Mouse (Mus musculus): ENCODE measurements around the gene Vps8.

The Vps8 gene

DNA sequence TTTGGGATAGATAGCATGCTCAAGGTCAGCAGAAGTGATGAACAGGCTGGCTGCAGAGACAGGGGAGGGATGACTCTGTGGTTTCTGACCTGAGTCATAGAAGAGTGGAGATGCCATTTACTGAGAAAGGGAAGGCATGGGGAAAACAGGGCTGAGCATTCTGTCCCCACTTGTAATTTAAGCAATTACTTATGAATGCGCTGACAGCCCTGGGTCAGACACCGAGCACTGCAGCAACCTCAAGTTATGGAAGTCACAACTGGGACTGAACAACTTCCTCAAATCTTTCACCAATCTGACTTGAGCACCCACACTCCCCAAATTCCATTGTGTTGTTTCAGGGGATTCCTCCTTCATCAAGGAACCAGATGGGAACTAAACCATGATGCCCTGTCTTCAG is 19.5 kb upstream of the Vps8 start:
- no peak for DNase-seq (ENCODE audit: low read depth, low spot score)

- DNase-seq (ENCODE audit: low read depth, low spot score): no peak
Measured at GRCm38 (mm10) chr16:21404631-21405030, 18.3 kb upstream of the Vps8 start.

GRCm38 (mm10) chr16:21405224-21405969 is 17.5 kb upstream of the Vps8 start:
- no peak for DNase-seq (ENCODE audit: low read depth, low spot score)

DNA sequence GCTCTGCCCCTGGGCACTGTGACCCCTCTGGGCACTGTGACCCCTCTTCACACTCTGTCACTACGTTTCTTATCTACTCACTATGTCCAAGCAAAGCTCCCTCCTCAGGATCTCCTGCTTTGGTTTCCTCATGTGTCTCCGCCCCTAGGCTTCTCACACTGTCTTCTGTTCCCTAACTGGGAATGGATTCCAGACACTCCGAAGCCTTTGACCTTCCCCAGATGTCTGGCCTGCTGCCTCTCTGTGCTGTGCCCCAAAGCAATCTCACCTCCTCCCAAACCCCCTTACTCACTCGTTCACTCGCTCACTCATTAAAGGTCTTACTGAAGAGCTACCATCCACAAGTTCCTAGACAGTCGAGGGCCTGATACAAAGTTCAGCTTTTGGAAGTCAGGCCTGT is 16.8 kb upstream of the Vps8 start:
- DNase-seq (ENCODE audit: low read depth, low spot score): no peak

DNA sequence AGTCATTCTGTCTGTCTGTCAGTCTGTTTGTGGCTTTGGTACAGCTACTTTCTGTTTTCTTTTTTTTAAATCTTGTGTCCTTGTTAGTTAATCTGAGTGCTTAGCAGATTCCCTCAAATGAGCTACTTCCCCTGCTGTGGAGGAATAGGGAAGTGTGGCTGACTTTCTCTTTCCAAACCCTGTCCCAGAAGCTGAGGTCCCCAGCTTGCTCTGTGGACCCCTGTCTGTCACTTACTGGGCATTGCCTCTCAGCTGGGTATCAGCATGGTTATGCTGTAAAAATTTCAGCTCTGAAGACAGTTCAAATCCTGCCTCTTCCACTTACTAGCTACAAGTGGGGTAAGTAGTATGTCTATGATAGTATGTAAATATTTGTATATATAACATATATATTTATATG is 11.1 kb upstream of the Vps8 start:
- DNase-seq (ENCODE audit: low read depth, low spot score): no peak

DNA sequence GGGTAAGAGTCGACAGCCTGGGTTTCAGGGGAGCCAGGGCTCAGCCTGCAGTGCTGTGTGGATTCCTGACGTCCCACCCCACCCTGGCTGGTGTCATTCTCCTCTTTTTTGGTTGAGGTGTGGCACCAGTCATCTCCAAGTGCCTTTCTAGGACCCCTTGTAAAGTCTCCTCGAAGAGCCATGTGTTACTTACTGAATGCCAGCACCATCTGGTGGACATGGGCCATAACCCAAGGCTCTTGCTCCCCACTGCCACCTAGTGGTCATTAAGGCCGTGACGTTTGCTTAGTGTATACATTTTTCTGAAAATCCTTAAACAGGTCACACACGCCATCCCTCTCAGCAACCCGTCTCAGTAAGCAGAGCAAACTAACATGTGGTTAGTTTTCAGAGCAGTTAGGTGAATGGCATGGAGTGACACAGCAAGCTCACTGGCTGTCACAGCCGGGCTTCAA is 10.3 kb upstream of the Vps8 start:
- DNase-seq (ENCODE audit: low read depth, low spot score): peak; percentile 78

GRCm38 (mm10) chr16:21413819-21414218 is 9.1 kb upstream of the Vps8 start:
- no peak for DNase-seq (ENCODE audit: low read depth, low spot score)

GRCm38 (mm10) chr16:21415128-21415527 is 7.8 kb upstream of the Vps8 start:
- no peak for DNase-seq (ENCODE audit: low read depth, low spot score)

GRCm38 (mm10) chr16:21418012-21418411 is 4.9 kb upstream of the Vps8 start:
- no peak for DNase-seq (ENCODE audit: low read depth, low spot score)

DNA sequence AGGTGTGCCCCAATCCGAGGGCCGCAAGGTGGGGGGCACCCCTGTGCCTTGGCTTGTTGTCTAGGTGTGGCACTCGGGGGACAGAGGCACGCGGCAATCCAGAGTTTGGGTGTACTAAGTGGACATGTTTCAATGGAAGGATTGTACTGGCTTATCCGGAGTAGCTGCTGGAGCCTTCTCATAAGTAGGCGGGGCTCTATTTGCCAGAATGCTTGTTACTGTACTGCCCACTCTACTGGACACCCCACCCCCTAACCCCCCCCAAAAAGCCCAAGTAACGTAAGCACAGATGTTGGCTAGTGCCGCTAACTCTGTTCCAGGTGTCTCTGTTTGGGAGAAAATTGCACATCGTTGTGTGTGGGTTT is 610 bp downstream of the Vps8 start:
- DNase-seq (ENCODE audit: low read depth, low spot score): no peak

DNA sequence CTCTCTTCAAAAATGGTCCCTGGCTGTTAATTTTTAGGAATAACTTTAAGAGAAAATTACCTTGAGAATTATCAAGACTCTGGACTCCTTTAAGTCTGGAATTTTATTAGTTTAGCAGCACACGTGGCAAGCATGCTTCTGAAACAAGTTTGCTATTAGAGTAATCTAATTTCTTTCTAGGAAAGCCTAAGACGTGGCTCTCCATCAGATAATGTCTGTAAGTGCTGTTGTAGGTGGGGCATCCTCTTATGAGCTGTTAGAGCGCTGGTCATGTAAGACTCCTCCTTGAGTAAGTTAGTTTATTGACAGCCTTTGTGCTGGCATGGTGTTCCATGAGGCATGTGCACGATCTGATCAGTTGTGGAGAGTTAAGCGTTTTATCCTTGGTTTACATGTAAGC is 5.2 kb downstream of the Vps8 start:
- no peak for DNase-seq (ENCODE audit: low read depth, low spot score)

GRCm38 (mm10) chr16:21430377-21431060 is 7.6 kb downstream of the Vps8 start:
- no peak for DNase-seq (ENCODE audit: low read depth, low spot score)

DNA sequence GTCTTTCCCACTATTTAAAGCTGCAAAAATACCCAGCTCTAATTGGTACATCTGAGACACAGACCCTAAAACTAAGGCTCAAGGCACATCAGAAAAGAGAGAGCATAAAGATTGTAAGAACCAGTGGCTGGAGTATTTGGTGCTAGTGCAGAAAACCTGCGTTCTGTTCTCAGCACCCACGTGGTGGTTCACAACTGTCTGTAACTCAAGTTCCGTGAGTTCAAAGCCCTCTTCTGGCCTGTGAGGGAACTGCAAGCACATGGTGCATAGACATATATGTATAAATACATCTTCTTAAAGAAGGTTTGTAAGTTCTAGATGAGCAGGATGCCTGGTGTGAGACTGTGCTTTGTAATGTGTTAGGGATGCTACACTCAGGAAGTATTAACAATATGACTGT is 8.7 kb downstream of the Vps8 start:
- no peak for DNase-seq (ENCODE audit: low read depth, low spot score)

DNA sequence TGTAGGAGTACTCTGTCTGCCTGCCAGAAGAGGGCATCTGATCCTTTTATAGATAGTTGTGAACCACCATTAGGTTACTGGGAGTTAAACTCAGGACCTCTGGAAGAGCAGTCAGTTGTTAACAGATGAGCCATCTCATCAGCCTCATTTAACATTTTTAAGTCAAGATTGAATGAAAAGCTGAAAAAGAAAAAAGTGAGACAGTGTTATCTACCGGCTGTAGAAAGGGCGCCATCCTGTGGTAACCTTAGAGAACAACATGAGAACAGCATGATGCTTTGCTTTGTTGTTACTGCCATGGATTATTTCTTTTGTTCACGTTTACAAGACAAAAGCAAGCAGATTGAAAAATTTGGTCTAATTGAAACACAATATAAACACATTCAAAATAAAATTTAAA is 10.6 kb downstream of the Vps8 start:
- DNase-seq (ENCODE audit: low read depth, low spot score): no peak

DNA sequence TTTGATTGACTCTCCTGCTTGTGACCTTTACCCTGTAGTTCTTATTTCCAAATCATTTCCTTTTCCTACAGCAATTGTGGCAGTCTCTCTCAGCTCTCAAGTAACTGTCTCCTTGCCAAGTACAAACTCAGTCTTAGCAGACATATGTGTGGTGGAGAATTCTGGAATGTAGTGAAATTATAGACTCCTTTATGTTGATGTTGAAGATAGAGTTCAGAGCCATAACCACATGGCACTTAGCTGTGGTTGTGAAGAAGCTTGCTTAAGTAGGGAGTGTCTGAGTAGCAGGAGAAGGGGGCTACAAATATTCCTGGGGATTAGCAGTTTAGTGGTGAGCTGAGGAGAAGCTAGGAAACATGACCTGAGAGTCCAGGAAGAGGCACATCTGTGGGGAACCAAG is 18.1 kb downstream of the Vps8 start:
- no peak for DNase-seq (ENCODE audit: low read depth, low spot score)

DNA sequence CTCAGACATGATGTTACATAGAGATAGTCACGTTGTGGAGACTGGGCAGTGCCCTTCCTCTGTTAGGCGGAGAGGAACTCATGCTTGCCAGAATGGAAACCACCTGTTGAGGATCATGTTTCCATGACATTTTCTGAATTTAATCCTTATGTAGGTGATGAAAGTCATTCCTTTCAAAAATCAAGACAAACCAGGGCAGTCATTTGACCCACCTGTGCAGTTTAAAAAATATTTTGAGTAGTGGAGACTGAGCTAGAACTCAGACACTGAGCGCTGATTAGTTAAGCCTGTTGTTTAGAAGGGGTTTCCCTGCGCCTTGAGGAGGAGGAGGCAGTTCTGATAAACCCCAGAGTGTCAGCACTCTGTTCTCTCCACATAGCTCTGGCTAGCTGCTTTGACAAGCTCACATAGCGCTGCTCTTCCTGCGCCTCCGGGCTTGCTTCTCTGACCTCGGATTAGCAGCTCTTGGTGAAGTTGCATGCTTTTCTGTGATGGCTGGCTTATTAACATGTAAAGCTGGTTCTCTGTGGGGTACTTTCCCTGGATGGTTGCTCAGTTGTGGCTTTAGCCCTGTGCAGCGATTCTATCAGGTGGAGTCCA is 22.2 kb downstream of the Vps8 start:
- DNase-seq (ENCODE audit: low read depth, low spot score): no peak

GRCm38 (mm10) chr16:21447447-21447846 is 24.5 kb downstream of the Vps8 start:
- no peak for DNase-seq (ENCODE audit: low read depth, low spot score)

GRCm38 (mm10) chr16:21448464-21448863 is 25.5 kb downstream of the Vps8 start:
- DNase-seq (ENCODE audit: low read depth, low spot score): no peak

- DNase-seq (ENCODE audit: low read depth, low spot score): no peak
Measured at GRCm38 (mm10) chr16:21449890-21450289, 27.0 kb downstream of the Vps8 start.

GRCm38 (mm10) chr16:21452569-21452968 is 29.7 kb downstream of the Vps8 start:
- no peak for DNase-seq (ENCODE audit: low read depth, low spot score)

DNA sequence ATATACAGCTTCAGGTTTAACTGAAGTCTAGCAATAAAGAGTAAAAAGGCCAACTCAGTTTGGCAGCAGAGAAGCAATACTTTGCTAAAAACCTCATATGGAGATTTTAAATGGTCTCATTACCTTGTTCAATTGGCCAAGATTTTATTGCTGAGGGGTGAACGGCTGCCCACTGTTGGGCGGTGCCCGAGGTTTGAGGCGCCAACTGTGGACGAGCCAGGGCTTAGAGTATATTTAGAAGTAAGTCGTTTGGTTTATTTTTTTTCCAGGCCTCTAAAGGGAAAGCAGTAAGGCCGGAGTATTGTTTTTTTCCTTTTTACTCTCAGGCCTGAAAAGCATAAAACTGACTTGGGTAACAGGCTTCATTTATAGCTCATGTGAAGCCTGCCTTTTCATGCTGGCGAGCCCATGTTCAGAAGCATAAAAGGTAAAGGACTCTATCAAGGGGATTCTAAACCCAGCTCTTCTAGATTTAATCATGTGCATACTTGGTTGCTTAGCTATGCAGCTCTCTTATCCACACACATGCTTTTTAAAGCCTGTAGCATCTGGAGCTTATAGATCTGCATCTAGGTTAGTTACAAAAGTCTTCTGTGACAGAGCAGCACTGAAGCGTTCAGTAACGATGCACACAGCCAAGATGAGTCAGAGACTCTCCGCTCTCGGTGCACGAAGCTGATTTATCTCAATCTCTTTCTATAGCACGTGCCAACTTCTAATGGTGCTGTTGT is 34.9 kb downstream of the Vps8 start:
- no peak for DNase-seq (ENCODE audit: low read depth, low spot score)

GRCm38 (mm10) chr16:21465868-21466267 is 43.0 kb downstream of the Vps8 start:
- no peak for DNase-seq (ENCODE audit: low read depth, low spot score)
